Mouse (Mus musculus): ENCODE measurements around the gene Sox15. TPM values are rescaled to one million over a fixed set of nuclear protein-coding genes. Genes with fewer than 3 reads are reported as not detected.

The Sox15 gene
- total and polyA plus RNA-seq, 3 experiments: 0.17 to 0.54 TPM; not detected in 1

- TF ChIP-seq ZNF384 (IDR thresholded peaks at IDR 0.05; ENCODE audit: low read depth, low read length): no peak
- peak; percentile 96 for TF ChIP-seq MYC (IDR thresholded peaks at IDR 0.05; ENCODE audit: low read depth, low read length)
- peak; percentile 66; the same call in 1 of the 2 replicates for TF ChIP-seq BHLHE40 (IDR thresholded peaks at IDR 0.05; ENCODE audit: low read depth, low read length)
- no peak for TF ChIP-seq RAD21 (IDR thresholded peaks at IDR 0.05; ENCODE audit: low read depth, low read length)
- no peak; the same call in 1 of the 2 replicates for TF ChIP-seq USF1 (IDR thresholded peaks at IDR 0.05; ENCODE audit: low read depth, low read length)
- peak; percentile 99 for TF ChIP-seq MAZ (IDR thresholded peaks at IDR 0.05; ENCODE audit: low read depth, low read length)
- TF ChIP-seq MXI1 (IDR thresholded peaks at IDR 0.05; ENCODE audit: low read depth, low read length): peak; percentile 98
- TF ChIP-seq NELFE (IDR thresholded peaks at IDR 0.05; ENCODE audit: low read depth, low read length): peak; percentile 64; the same call in 1 of the 2 replicates
Observed at GRCm38 (mm10) chr11:69670786-69671725, 15.9 kb downstream of the Sox15 start (continued).

- H3K4me1 ChIP-seq (ENCODE audit: control insufficient read depth in 1 of 2, insufficient read depth in 2 of 2): peaks cover 8 to 59% of the 10 kb centered on the region in 2 experiments; a peak in 3 of 4 replicates
- peaks cover 67 to 82% of the 10 kb centered on the region in 2 experiments for H3K36me3 ChIP-seq (replicated peaks in 1 of 2; ENCODE audit: control insufficient read depth in 1 of 2, insufficient read depth in 1 of 2, low read length in 1 of 2)
Observed at GRCm38 (mm10) chr11:69671726-69672124, 16.6 kb downstream of the Sox15 start.

GRCm38 (mm10) chr11:69672211-69672706 lies 17.1 kb downstream of the Sox15 start, which contains the start of gene Eif4a1:
Gene Eif4a1 (minus strand): TSS chr11:69672423.
- dilution Hi-C loops (cut with MboI; ENCODE audit: extremely low pct_ligation_motif_present, extremely low pct_unique_long_range_greater_than_20kb, low sequenced_read_pairs): no loop called here
- in situ Hi-C loops (cut with MboI; ENCODE audit: low pct_ligation_motif_present, low pct_unique_long_range_greater_than_20kb, low sequenced_read_pairs): no loop called here
- peak within 1 kb of the TSS; percentile 95 for H3K4me2 ChIP-seq (ENCODE audit: insufficient read depth, low read depth, poor library complexity, severe bottlenecking)
- H3K9ac ChIP-seq (ENCODE audit: insufficient read depth, low read depth): peak within 1 kb of the TSS; percentile 99
- no peaks in the 10 kb centered on the region for H3K9me3 ChIP-seq (replicated peaks; ENCODE audit: low read length)
- no peaks in the 10 kb centered on the region for H3K27me3 ChIP-seq (replicated peaks)
- H3K4me1 ChIP-seq (ENCODE audit: control insufficient read depth in 1 of 2, insufficient read depth in 2 of 2): peaks cover 8 to 61% of the 10 kb centered on the region in 2 experiments; a peak in 3 of 4 replicates
- H3K27ac ChIP-seq (ENCODE audit: insufficient read depth, low read depth): peak within 1 kb of the TSS; percentile 88
- H3K79me2 ChIP-seq (replicated peaks; ENCODE audit: control insufficient read depth, extremely low read depth, insufficient read depth, poor library complexity, severe bottlenecking): peaks cover 57% of the 10 kb centered on the region
- peak; percentile 100 for DNase-seq (ENCODE audit: extremely low read depth)
- peaks cover 70 to 86% of the 10 kb centered on the region in 2 experiments for H3K36me3 ChIP-seq (replicated peaks in 1 of 2; ENCODE audit: control insufficient read depth in 1 of 2, insufficient read depth in 1 of 2, low read length in 1 of 2)
- peak within 1 kb of the TSS; percentile 74 to 94 (median 75) for H3K4me3 ChIP-seq (replicated peaks in 1 of 3; ENCODE audit: low read depth in 2 of 3, low read length in 2 of 3, poor library complexity in 1 of 3)
- TF ChIP-seq ZNF384 (IDR thresholded peaks at IDR 0.05; ENCODE audit: low read depth, low read length) (no peak), RCOR1 (conservative IDR thresholded peaks at IDR 0.05; ENCODE audit: low read depth, low read length) (no peak; the same call in 1 of the 2 replicates), ETS1 (conservative IDR thresholded peaks at IDR 0.05; ENCODE audit: low read depth, low read length) (peak; percentile 65), ZKSCAN1 (IDR thresholded peaks at IDR 0.05; ENCODE audit: borderline replicate concordance, low read depth, low read length) (no peak), JUND (conservative IDR thresholded peaks at IDR 0.05; ENCODE audit: low read depth, low read length) (no peak), PAX5 (IDR thresholded peaks at IDR 0.05; ENCODE audit: low read length) (no peak), GABPA (IDR thresholded peaks at IDR 0.05; ENCODE audit: insufficient replicate concordance, low read depth, low read length) (no peak; the same call in 1 of the 2 replicates), CHD2 (IDR thresholded peaks at IDR 0.05; ENCODE audit: low read length) (peak; percentile 96), MAFK (IDR thresholded peaks at IDR 0.05; ENCODE audit: insufficient replicate concordance, low read length) (no peak), MXI1 (IDR thresholded peaks at IDR 0.05; ENCODE audit: low read depth, low read length) (peak; percentile 95), TBP (conservative IDR thresholded peaks at IDR 0.05; ENCODE audit: low read depth, low read length) (peak; percentile 99), UBTF (IDR thresholded peaks at IDR 0.05; ENCODE audit: low read depth, low read length) (no peak), ZMIZ1 (IDR thresholded peaks at IDR 0.05; ENCODE audit: low read depth, low read length) (peak; percentile 99), CTCF (conservative IDR thresholded peaks at IDR 0.05 in 1 of 2, IDR thresholded peaks at IDR 0.05 in 1 of 2; ENCODE audit: low read depth in 2 of 2, low read length in 2 of 2) (no peak), USF1 (IDR thresholded peaks at IDR 0.05; ENCODE audit: low read depth, low read length) (peak; percentile 94), CHD1 (IDR thresholded peaks at IDR 0.05; ENCODE audit: low read depth, low read length) (no peak), E2F4 (IDR thresholded peaks at IDR 0.05; ENCODE audit: insufficient replicate concordance, low read depth, low read length) (peak; percentile 71; the same call in 1 of the 2 replicates), SIN3A (IDR thresholded peaks at IDR 0.05; ENCODE audit: low read length) (peak; percentile 87), IRF4 (IDR thresholded peaks at IDR 0.05; ENCODE audit: low read depth, low read length) (peak; percentile 14; the same call in 1 of the 2 replicates), SMC3 (IDR thresholded peaks at IDR 0.05; ENCODE audit: low read depth, low read length) (no peak), ELF1 (IDR thresholded peaks at IDR 0.05; ENCODE audit: low read depth, low read length) (peak; percentile 98)

More at GRCm38 (mm10) chr11:69671726-69672124, 16.6 kb downstream of the Sox15 start:
- Histone ChIP-seq H3K9ac (ENCODE audit: insufficient read depth, low read depth) (peak overlapping the region; percentile 99), H3K4me3 (replicated peaks in 1 of 3; ENCODE audit: low read depth in 2 of 3, low read length in 2 of 3, poor library complexity in 1 of 3) (peak overlapping the region; percentile 74 to 94 (median 75)), H3K79me2 (replicated peaks; ENCODE audit: control insufficient read depth, extremely low read depth, insufficient read depth, poor library complexity, severe bottlenecking) (peaks cover 57% of the 10 kb centered on the region), H3K27me3 (replicated peaks) (no peaks in the 10 kb centered on the region), H3K4me2 (ENCODE audit: insufficient read depth, low read depth, poor library complexity, severe bottlenecking) (no peak overlapping the region), H3K27ac (ENCODE audit: insufficient read depth, low read depth) (peak overlapping the region; percentile 88), H3K9me3 (replicated peaks; ENCODE audit: low read length) (no peaks in the 10 kb centered on the region)
- dilution Hi-C loops (cut with MboI; ENCODE audit: extremely low pct_ligation_motif_present, extremely low pct_unique_long_range_greater_than_20kb, low sequenced_read_pairs) (no loop called here), in situ Hi-C loops (cut with MboI; ENCODE audit: low pct_ligation_motif_present, low pct_unique_long_range_greater_than_20kb, low sequenced_read_pairs) (no loop called here)
- TF ChIP-seq SIN3A (IDR thresholded peaks at IDR 0.05; ENCODE audit: low read length): no peak
- peak; percentile 94 for TF ChIP-seq CHD1 (IDR thresholded peaks at IDR 0.05; ENCODE audit: low read depth, low read length)
- no peak for DNase-seq (ENCODE audit: extremely low read depth)
